Mouse (Mus musculus) midbrain, postnatal 0 days (tissue): ENCODE results near the gene Smim15. TPM values are rescaled to one million over a fixed set of nuclear protein-coding genes. Genes with fewer than 3 reads are reported as not detected.

Experiments used
- ATAC-seq: fragments of 200-750 bp; cut with Nextera tagmentation; 2 replicates; pipeline ENCODE4 v1.8.0; 2017; ENCODE audit warnings: moderate number of reproducible peaks, mild to moderate bottlenecking, moderate TSS enrichment, moderate library complexity; ENCODE audit not compliant: low FRiP score
- DNase-seq: peaks from one replicate; pipeline ENCODE4 v3.0.0-alpha.2; 2015; ENCODE audit warnings: low spot score
- H3K27ac ChIP-seq: fragments of 300-500 bp; sonication (generic); 2 replicates; pipeline ENCODE4 v1.5.1; 2014; ENCODE audit warnings: low read depth, mild to moderate bottlenecking, low read length, mixed read lengths
- H3K27me3 ChIP-seq: fragments of 300-500 bp; sonication (generic); 2 replicates; pipeline ENCODE4 v1.6.1; 2014; ENCODE audit warnings: low read length, control low read depth, mixed read lengths; ENCODE audit not compliant: insufficient read depth
- H3K36me3 ChIP-seq: fragments of 300-500 bp; sonication (generic); 2 replicates; pipeline ENCODE4 v1.6.1; 2014; ENCODE audit warnings: low read length, control low read depth, mixed read lengths; ENCODE audit not compliant: insufficient read depth
- H3K4me1 ChIP-seq: fragments of 300-500 bp; sonication (generic); 2 replicates; pipeline ENCODE4 v1.6.1; 2014; ENCODE audit warnings: mild to moderate bottlenecking, control low read depth, antibody characterized with exemption, low read length, mixed read lengths; ENCODE audit not compliant: insufficient read depth
- H3K4me2 ChIP-seq: fragments of 300-500 bp; sonication (generic); 2 replicates; pipeline ENCODE4 v1.6.1; 2014; ENCODE audit warnings: low read depth, mild to moderate bottlenecking, low read length, mixed read lengths; ENCODE audit not compliant: poor library complexity, severe bottlenecking
- H3K4me3 ChIP-seq: fragments of 300-500 bp; sonication (generic); 2 replicates; pipeline ENCODE4 v1.5.1; 2014; ENCODE audit warnings: low read depth, mild to moderate bottlenecking, low read length, moderate library complexity
- H3K9ac ChIP-seq: fragments of 300-500 bp; sonication (generic); replicated peaks from 2 replicates; pipeline ENCODE4 v1.6.1; 2014; ENCODE audit warnings: mild to moderate bottlenecking, low read length, moderate library complexity, mixed read lengths; ENCODE audit not compliant: poor library complexity, severe bottlenecking
- H3K9me3 ChIP-seq: fragments of 300-500 bp; sonication (generic); 2 replicates; pipeline ENCODE4 v1.6.1; 2016; ENCODE audit warnings: low read length, control low read depth
- CTCF ChIP-seq: IDR thresholded peaks from 2 replicates; pipeline ENCODE4 v1.5.1; 2016; ENCODE audit warnings: antibody characterized with exemption, mild to moderate bottlenecking
- WGBS: fragments of 180-500 bp; shearing (Covaris S2); extraction: QIAGEN DNeasy Blood & Tissue Kit; methylation state at CpG from one replicate; pipeline ENCODE4 v1.1.7; 2014; 5-methylcytosine and 5-hydroxymethylcytosine counted together
- polyA plus RNA-seq: library from polyadenylated mRNA; unstranded; fragments of >200 nt; fragmentation: Nextera tagmentation; extraction: Ambion mirVana; gene quantifications from 2 replicates; pipeline ENCODE4 v1.2.1, GENCODE M21; 2015
- total RNA-seq: library from RNA; depleted of rRNA; stranded (reverse); fragments of >200 nt; gene quantifications from 2 replicates; pipeline ENCODE4 v1.2.3, GENCODE M21; 2014

Smim15 gene
- total and polyA plus RNA-seq, 2 experiments from 2014 or later: 24.0 to 29.5 TPM

DNA sequence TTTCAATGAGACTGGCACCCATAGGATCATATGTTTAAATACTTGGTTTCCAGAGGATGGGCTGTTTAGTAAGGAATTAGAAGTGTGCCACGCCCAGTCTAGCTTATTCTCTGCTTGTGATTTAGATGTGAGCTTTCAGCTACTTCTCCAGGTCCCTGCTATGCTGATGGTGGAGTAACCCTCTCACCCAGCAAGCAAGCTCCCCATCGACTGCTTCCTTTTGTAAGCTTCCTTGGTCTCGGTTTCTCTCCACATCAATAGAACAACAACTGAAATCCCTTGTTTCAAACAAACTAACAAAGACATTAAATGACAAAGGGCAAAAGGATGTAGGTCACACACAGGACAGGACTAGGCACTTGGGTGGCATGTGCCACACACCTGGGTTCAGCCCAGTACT, 3.8 kb upstream of the Smim15 start:
- no peak overlapping the region for H3K4me3 ChIP-seq
- DNase-seq: no peak
- TF ChIP-seq CTCF: no peak
- ATAC-seq: no peak
- H3K9ac ChIP-seq: no peak overlapping the region
- peaks cover 10% of the 10 kb centered on the region; the same call in 1 of the 2 replicates for H3K4me1 ChIP-seq
- no peaks in the 10 kb centered on the region for H3K36me3 ChIP-seq
- WGBS: 51% methylated on average over 3 of the region's 3 CpGs
- H3K4me2 ChIP-seq: no peak overlapping the region
- no peaks in the 10 kb centered on the region for H3K9me3 ChIP-seq
- H3K27ac ChIP-seq: no peak overlapping the region
- no peaks in the 10 kb centered on the region for H3K27me3 ChIP-seq

DNA sequence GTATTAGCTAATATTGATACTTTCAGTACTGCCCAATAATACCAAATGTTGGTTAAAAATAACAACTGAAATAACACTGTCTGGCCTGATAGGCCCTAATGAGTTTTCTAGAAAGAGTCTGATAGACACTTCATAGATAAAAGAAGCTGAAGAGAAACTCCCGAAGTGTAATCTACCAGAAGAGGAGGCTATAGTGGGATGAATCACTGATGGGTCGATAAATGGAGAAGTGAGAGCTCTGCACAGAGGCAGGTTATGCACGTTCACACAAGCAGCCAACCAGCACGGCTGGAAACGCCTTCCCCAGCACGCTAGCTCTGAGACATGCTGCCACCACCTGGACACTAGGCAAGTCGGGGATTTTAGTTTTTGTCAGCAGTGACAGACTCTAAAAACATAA, 2.9 kb upstream of the Smim15 start:
- H3K27me3 ChIP-seq: no peaks in the 10 kb centered on the region
- WGBS: 2% methylated on average over 7 of the region's 7 CpGs
- H3K36me3 ChIP-seq: no peaks in the 10 kb centered on the region
- H3K4me1 ChIP-seq: peaks cover 10% of the 10 kb centered on the region; the same call in 1 of the 2 replicates
- no peak overlapping the region for H3K9ac ChIP-seq
- peak; percentile 86 for DNase-seq
- H3K9me3 ChIP-seq: no peaks in the 10 kb centered on the region
- no peak overlapping the region for H3K27ac ChIP-seq
- peak; percentile 81 for TF ChIP-seq CTCF
- 0 out of 2 replicates have a peak overlapping the region, but pooled peaks have one; percentile 24 for H3K4me2 ChIP-seq
- ATAC-seq: no peak
- H3K4me3 ChIP-seq: no peak overlapping the region

DNA sequence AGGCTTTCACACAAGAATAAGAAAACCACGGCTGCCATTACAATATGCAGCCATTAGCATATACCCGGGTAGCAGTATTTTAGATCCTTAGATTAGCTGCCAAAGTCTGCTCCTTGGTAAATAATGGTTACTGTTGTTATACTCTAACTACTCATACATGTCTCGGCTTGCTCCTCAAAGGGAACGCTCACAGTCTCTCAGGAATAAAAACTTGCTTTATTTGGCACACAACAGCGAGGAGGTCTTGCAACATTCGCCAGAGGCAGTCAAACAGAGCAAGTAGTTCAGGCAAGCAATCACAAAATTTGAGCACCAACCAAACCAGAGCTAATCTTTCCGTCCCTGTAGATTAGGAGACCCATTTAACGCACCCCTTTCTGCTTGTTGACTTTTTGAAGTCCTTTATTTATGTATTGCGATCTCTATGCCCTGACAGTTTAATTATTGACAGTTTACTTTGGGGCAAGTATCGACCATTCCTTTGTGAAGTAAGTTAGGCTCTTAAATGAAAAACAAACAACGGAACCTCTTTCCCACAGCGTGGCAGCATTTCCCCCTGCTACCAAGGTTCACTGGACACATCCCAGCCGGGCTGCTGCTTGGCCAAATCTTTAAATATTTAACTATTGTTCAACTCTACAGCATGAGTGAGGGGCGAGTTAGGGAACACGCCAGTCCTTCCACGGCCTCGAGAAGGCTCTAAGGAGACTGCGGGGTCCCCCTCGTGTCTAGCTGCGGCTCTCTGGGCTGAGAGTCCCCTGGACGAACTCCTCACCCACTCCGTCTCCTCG, 620 bp upstream of the Smim15 start:
- no peaks in the 10 kb centered on the region for H3K27me3 ChIP-seq
- peak; percentile 73; the same call in 1 of the 2 replicates for ATAC-seq
- 1% methylated on average over 23 of the region's 23 CpGs for whole genome bisulfite sequencing
- H3K4me3 ChIP-seq: peak overlapping the region; percentile 61
- H3K4me1 ChIP-seq: peaks cover 10% of the 10 kb centered on the region; the same call in 1 of the 2 replicates
- H3K9ac ChIP-seq: peak overlapping the region; percentile 64
- DNase-seq: peak; percentile 61
- H3K36me3 ChIP-seq: peaks cover 2% of the 10 kb centered on the region; the same call in 1 of the 2 replicates
- no peak for TF ChIP-seq CTCF
- no peaks in the 10 kb centered on the region for H3K9me3 ChIP-seq
- H3K27ac ChIP-seq: peak overlapping the region; percentile 72
- H3K4me2 ChIP-seq: peak overlapping the region; percentile 75

GRCm38 (mm10) chr13:108045646-108046045, 1.4 kb downstream of the Smim15 start:
- Histone ChIP-seq H3K4me3 (no peak overlapping the region), H3K27ac (no peak overlapping the region), H3K4me1 (peaks cover 10% of the 10 kb centered on the region; the same call in 1 of the 2 replicates), H3K9ac (no peak overlapping the region), H3K36me3 (peaks cover 2% of the 10 kb centered on the region; the same call in 1 of the 2 replicates), H3K4me2 (no peak overlapping the region), H3K9me3 (no peaks in the 10 kb centered on the region), H3K27me3 (no peaks in the 10 kb centered on the region)
- ATAC-seq: no peak
- TF ChIP-seq CTCF: no peak
- no peak for DNase-seq
- WGBS: 91% methylated on average over 3 of the region's 3 CpGs

DNA sequence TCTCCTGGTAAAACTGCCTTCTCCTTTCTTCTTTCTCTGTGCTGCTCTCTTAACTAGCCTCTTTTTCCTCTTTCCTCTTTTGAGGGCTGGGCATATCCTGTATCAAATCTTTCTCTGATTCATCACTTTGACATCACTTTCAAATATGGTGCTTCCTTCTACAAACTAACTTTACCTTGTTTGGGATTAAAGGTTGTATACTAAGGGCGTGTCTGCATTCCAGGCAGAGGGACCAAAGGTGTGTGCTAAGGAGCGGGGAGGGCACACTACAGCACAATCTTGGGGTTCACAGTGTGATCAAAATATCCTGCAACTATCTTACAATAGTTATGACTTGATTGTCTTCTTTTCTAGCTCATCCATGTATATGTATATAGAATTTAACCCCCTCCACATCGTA, 1.8 kb downstream of the Smim15 start:
- no peaks in the 10 kb centered on the region for H3K9me3 ChIP-seq
- no peak for TF ChIP-seq CTCF
- peaks cover 2% of the 10 kb centered on the region; the same call in 1 of the 2 replicates for H3K36me3 ChIP-seq
- H3K27ac ChIP-seq: no peak overlapping the region
- no peaks in the 10 kb centered on the region for H3K27me3 ChIP-seq
- whole genome bisulfite sequencing: 100% methylated on average over 3 of the region's 3 CpGs
- ATAC-seq (no peak), DNase-seq (no peak)
- H3K4me3 ChIP-seq: no peak overlapping the region
- H3K4me2 ChIP-seq: no peak overlapping the region
- H3K4me1 ChIP-seq: peaks cover 10% of the 10 kb centered on the region; the same call in 1 of the 2 replicates
- H3K9ac ChIP-seq: no peak overlapping the region

DNA sequence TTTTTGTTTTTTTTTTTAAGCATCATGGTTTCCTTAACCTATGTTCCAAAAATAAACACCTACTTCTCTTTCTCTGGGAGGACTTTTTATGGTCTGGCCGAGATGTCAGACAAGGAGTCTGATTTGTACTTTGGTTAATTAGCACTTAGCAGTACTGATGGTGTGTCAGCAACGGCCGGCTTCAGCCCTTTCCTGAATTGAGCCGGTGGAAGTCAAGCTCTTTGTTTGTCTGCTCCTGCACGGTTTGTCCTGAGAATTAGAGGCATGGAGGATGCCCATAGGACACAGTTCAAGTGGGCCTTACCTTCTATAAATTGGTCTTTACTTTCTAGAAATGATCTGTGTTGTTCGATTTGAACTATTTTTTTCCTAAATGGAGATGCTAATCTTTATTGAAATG, 2.6 kb downstream of the Smim15 start:
- Histone ChIP-seq H3K4me3 (no peak overlapping the region), H3K9me3 (no peaks in the 10 kb centered on the region), H3K27me3 (no peaks in the 10 kb centered on the region), H3K36me3 (peaks cover 2% of the 10 kb centered on the region; the same call in 1 of the 2 replicates), H3K4me1 (peaks cover 10% of the 10 kb centered on the region; the same call in 1 of the 2 replicates), H3K9ac (no peak overlapping the region), H3K4me2 (no peak overlapping the region), H3K27ac (no peak overlapping the region)
- no peak for TF ChIP-seq CTCF
- WGBS: 81% methylated on average over 6 of the region's 6 CpGs
- ATAC-seq (no peak), DNase-seq (no peak)
